Mouse (Mus musculus) thymus, postnatal 4 days (tissue): ENCODE results near the gene Arih1.

ENCODE experiments used
- DNase-seq: peaks from one replicate; pipeline ENCODE4 v3.0.0; 2021

Gene Arih1

DNA sequence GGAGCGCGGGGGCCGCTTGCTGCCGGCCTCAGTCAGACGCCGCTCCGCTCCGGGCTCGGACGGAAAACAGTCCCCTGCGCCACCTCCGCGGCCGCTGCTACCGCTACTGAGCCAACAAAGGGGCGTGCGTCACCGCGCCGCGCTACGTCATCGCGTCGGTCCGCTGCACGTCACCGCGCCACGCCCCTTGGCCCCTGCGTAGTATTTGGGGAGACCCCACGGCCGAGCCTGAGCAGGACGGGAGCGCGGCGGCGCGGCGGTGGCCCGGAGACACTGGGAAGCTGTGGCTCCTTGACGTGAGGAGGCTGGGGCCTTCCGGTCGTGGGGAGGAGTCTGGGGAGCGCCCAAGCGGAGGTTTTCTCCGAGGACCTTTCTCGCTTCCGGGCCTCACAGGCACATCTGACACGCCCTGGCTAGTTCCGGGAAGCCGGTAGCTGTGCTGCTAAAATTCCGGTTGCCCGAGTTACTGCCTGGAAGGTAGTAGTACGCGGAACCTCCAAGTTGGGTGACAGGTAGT lies at the start of gene Arih1:
Gene Arih1, minus strand, starts transcription at position 70 of the 517 bp plus-strand sequence.
- DNase-seq, result peak; percentile 100

GRCm38 (mm10) chr9:59533889-59534288 lies 47.5 kb upstream of the Arih1 start:
- no peak for DNase-seq

- no peak for DNase-seq
Measured at GRCm38 (mm10) chr9:59533422-59533821, 47.0 kb upstream of the Arih1 start.

- DNase-seq, result peak; percentile 12
Measured at GRCm38 (mm10) chr9:59531645-59532044, 45.2 kb upstream of the Arih1 start.

DNA sequence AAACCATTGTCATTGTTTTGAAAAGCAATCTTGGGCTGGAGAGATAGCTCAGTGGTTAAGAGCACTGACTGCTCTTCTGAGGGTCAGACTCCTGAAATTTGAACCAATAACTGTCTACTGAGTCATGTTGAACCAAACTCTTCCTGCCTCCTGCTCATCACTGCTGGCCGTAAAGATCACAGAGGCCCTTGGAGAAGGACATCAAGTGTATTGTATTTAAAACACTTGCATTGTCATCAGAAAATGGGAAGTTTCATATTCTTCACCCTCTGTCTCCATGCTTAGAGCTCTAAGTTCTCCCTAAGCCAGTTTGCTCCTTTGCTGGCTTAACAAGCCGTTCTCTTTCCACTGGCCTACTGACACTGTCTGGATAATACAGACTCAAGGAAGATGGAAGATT lies 41.9 kb upstream of the Arih1 start:
- no peak for DNase-seq

GRCm38 (mm10) chr9:59527580-59527979 lies 41.2 kb upstream of the Arih1 start:
- no peak for DNase-seq

GRCm38 (mm10) chr9:59526727-59527126 lies 40.3 kb upstream of the Arih1 start:
- DNase-seq, result no peak

GRCm38 (mm10) chr9:59522906-59523305 lies 36.5 kb upstream of the Arih1 start:
- no peak for DNase-seq

- DNase-seq, result no peak
Measured at GRCm38 (mm10) chr9:59519396-59519795, 33.0 kb upstream of the Arih1 start.

GRCm38 (mm10) chr9:59518976-59519375 lies 32.6 kb upstream of the Arih1 start:
- no peak for DNase-seq

GRCm38 (mm10) chr9:59517127-59517526 lies 30.7 kb upstream of the Arih1 start:
- peak; percentile 17 for DNase-seq

DNA sequence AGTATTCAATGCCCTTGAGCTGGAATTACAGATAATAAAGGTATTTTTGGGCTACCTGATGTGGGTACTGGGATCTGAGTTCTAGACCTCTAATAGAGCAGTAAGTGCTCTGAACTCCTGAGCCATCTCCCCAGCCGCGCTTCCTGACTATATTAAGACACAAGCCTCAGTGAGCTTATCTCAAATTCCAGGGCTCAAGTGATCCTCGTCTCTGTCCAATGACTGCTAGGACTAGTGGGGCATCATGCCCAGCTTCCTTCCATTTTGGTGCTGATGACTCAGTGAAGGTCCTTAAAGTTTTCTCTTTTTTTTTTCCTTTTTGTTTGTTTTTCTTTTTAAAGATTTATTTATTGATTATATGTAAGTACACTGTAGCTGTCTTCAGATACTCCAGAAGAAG lies 28.7 kb upstream of the Arih1 start:
- no peak for DNase-seq

GRCm38 (mm10) chr9:59512381-59512780 lies 26.0 kb upstream of the Arih1 start:
- DNase-seq, result no peak

GRCm38 (mm10) chr9:59508146-59508545 lies 21.7 kb upstream of the Arih1 start:
- no peak for DNase-seq

- no peak for DNase-seq
Measured at GRCm38 (mm10) chr9:59487331-59487730, 913 bp upstream of the Arih1 start.

GRCm38 (mm10) chr9:59486076-59486518 lies 321 bp downstream of the Arih1 start:
- no peak for DNase-seq

DNA sequence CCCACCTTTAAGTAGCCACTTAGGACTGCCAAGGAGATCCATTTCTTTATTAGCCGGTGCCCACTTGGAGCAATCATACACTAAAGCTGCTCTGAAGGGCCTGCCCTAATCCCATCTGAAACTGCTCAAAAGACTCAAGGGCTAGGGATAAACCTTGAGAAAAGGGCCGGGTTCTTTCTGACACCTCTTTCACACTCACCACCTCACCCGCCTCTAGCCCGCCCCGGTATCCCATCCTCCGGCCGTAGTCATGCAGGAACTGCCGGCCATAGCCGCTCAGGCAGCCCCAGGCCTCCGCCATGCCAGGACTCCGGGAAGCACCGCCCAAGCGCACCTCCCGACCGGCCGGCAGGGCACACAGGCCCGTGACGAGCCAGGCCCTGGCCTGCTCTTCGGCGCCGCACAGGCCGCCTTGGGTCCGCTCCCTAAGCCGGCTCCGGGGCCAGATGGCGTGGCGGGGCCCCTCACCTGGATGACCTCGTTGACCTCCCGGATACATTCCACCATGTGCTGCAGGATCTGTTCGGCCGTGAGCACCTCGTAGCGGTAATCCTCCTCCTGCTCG lies 825 bp downstream of the Arih1 start:
- peak; percentile 73 for DNase-seq

DNA sequence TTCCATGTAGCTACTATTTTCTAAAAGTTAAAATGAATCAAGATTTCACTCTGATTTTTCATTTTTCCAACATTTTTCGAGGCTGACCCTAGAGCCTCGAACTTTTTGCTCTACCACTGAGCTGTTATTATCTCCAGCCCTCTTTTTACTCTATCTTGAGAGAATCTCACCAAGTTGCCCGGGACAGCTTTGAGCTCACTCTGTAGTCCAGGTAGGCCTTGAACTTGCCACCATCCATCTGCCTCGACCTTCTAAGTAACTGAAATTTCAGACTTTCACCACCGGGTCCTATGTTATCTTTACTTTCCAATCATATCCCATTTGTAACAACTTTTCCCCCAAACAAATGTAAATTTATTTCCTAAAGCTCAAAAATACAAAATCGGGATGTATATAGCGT lies 1.7 kb downstream of the Arih1 start:
- DNase-seq, result no peak

GRCm38 (mm10) chr9:59482419-59482818 lies 4.0 kb downstream of the Arih1 start:
- DNase-seq, result peak; percentile 75

- DNase-seq, result no peak
Measured at GRCm38 (mm10) chr9:59476617-59477016, 9.8 kb downstream of the Arih1 start.

DNA sequence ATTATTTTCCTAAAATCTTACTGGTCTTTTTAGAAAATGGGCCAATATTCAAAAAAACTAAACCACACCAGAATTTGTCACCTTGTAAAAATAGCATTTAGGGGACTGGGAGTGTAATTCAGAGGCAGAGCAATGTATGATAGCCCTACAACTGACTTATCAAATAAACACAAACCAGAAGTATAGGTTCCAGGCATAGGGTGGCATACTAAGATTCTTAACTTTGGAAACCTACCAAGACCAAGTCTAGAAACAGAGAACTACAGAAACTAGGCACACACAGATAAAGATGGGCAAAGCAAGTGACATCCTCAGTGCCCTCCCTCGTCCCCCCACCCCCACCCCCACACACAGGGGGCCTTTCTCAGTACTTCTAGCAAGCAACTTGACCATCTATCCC lies 11.6 kb downstream of the Arih1 start:
- no peak for DNase-seq

- no peak for DNase-seq
Measured at GRCm38 (mm10) chr9:59473171-59473570, 13.2 kb downstream of the Arih1 start.

DNA sequence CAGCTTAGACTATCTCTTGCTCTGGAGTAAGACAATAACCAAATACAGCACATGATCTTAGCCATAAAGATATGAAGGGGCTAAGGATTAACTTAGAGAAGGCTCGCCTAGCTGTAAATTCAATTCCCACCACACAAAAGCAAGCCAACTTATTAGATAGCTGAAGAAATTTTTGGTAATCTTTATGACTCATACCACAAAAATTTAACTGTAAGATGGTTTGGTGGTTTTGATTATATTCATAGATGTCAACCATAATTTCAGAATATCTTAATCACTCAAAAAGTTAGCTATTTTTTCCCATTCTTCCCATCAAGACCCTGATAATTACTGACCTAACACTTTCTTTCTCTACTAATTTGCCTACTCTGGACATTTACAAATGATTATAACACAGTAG lies 17.0 kb downstream of the Arih1 start:
- no peak for DNase-seq

DNA sequence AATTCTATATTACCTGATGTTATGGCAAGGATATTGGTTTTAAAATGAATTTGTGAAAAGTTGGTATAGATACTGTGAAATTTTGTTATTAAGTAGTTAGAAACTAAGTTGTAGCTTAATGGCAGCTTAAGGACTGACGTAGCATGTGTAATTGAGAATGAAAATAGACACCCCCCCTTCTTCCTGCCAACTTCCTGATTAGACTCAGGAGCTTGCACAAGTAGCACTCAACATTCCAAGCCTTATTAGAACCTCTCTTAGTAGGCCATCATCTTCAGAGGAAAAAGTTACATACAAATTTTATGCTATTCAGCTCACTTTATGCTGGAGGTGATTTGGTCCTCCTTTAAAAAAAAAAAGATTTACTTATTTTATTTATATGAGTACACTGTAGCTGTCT lies 22.1 kb downstream of the Arih1 start:
- no peak for DNase-seq

GRCm38 (mm10) chr9:59458997-59459510 lies 27.4 kb downstream of the Arih1 start:
- no peak for DNase-seq
